13 mouse cellular contexts compared by ENCODE assay signal in the genomic region with DNA sequence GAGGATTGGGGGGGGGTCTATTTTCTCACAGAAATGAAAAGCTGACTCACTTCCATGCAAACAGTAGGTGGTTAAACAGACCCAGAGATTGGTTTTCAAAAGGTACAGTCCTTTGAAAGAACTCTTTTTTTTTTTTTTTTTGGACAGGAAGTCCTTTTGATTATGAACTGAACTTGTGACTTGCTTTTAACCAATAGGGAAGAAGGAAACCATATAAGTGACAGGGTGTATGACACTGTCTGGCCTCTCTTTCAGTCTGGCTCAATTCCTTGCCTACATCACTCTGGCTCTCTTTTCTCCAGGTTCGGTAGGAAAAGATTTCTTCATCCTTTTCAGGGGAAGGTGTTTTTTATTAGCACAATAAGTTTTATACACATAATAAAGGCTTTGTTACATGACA.
"Had no signal": no experiment of that assay in that cellular context is flagged by ENCODE, and none has a peak within 500 bp of the region (broad histone marks: within the 10 kb centered on the region; RNA-seq: fewer than 3 reads in every experiment).

No protein-coding gene starts in this region.

- ATAC-seq: liver, embryonic 12.5 days; midbrain, embryonic 13.5 days had no signal

- DNase-seq: kidney, adult 9 months; kidney, postnatal 14 days; kidney, postnatal 4 days; liver; lung, adult 18-20 months; lung, postnatal 10 days; lung, postnatal 36 days; right cerebral cortex, adult 18-20 months; right cerebral cortex, postnatal 25 days; thymus, adult 18-20 months; thymus, postnatal 4 days had no signal
